Mouse (Mus musculus): ENCODE results near the gene Gm1979. TPM values are rescaled to one million over a fixed set of nuclear protein-coding genes. Genes with fewer than 3 reads are reported as not detected.
A peak's percentile ranks its signal among the peaks of the same experiment; 100 is the strongest.
"Not testable (repeated sequence)": the region's sequence is repeated elsewhere in the genome, so short reads cannot be mapped to it uniquely, and the experiment has no call there.

Gm1979 gene
- polyA plus RNA-seq (2016; fragmentation: Nextera tagmentation; extraction: Ambion mirVana): not detected in 2 replicates

- 85% methylated on average over 1 of the region's 2 CpGs for WGBS
- not testable (repeated sequence) for H3K4me1 ChIP-seq; H3K4me3 ChIP-seq; H3K27ac ChIP-seq; H3K9me3 ChIP-seq (replicated peaks); H3K36me3 ChIP-seq; DNase-seq (ENCODE audit: low spot score)
- H3K27me3 ChIP-seq (ENCODE audit: low read depth, poor library complexity, severe bottlenecking): peaks cover 21% of the 10 kb centered on the region
These were observed at the start of gene Gm1979 for GRCm38 (mm10) chr5:26004698-26005097. Gene Gm1979 (minus strand): TSS chr5:26004798.

- not testable (repeated sequence) for H3K4me3 ChIP-seq; H3K9me3 ChIP-seq (replicated peaks); H3K27ac ChIP-seq; H3K27me3 ChIP-seq (ENCODE audit: low read depth, poor library complexity, severe bottlenecking); H3K4me1 ChIP-seq; H3K36me3 ChIP-seq; DNase-seq (ENCODE audit: low spot score)
- 81% methylated on average over 2 of the region's 2 CpGs for WGBS
These were observed 34.9 kb upstream of the Gm1979 start, which contains the start of gene Speer4a for GRCm38 (mm10) chr5:26039458-26039857. Gene Speer4a (minus strand): TSS chr5:26039558.

GRCm38 (mm10) chr5:26022816-26023215 is 18.2 kb upstream of the Gm1979 start, which contains the start of gene Gm5862:
Gene Gm5862 (minus strand): TSS chr5:26022916.
- not testable (repeated sequence) for DNase-seq (ENCODE audit: low spot score); H3K27me3 ChIP-seq (ENCODE audit: low read depth, poor library complexity, severe bottlenecking); H3K27ac ChIP-seq; H3K36me3 ChIP-seq; H3K9me3 ChIP-seq (replicated peaks); H3K4me3 ChIP-seq; H3K4me1 ChIP-seq
- WGBS: no CpG with 5 or more reads among the region's 3 CpGs

GRCm38 (mm10) chr5:26007697-26008096 is 3.1 kb upstream of the Gm1979 start:
- H3K4me3 ChIP-seq; H3K4me1 ChIP-seq; H3K27ac ChIP-seq; H3K9me3 ChIP-seq (replicated peaks); H3K36me3 ChIP-seq; DNase-seq (ENCODE audit: low spot score): not testable (repeated sequence)
- H3K27me3 ChIP-seq (ENCODE audit: low read depth, poor library complexity, severe bottlenecking): peaks cover 21% of the 10 kb centered on the region
- WGBS: 70% methylated on average over 7 of the region's 7 CpGs

- Histone ChIP-seq H3K27me3 (ENCODE audit: low read depth, poor library complexity, severe bottlenecking) (peaks cover 21% of the 10 kb centered on the region), H3K4me3 (peak overlapping the region; percentile 41)
- not testable (repeated sequence) for H3K27ac ChIP-seq; H3K9me3 ChIP-seq (replicated peaks); H3K4me1 ChIP-seq; H3K36me3 ChIP-seq
- DNase-seq (ENCODE audit: low spot score): peak; percentile 62
- WGBS: 18% methylated on average over 45 of the region's 45 CpGs
These were observed 2.5 kb upstream of the Gm1979 start for GRCm38 (mm10) chr5:26006937-26007695.

GRCm38 (mm10) chr5:25988550-25988949 is 16.0 kb downstream of the Gm1979 start, which contains the start of gene Gm21698:
Gene Gm21698 (minus strand): TSS chr5:25988650.
- not testable (repeated sequence) for H3K4me3 ChIP-seq; H3K36me3 ChIP-seq; H3K27me3 ChIP-seq (ENCODE audit: low read depth, poor library complexity, severe bottlenecking); H3K27ac ChIP-seq; DNase-seq (ENCODE audit: low spot score); H3K9me3 ChIP-seq (replicated peaks); H3K4me1 ChIP-seq
- WGBS: no CpG with 5 or more reads among the region's 3 CpGs

- H3K4me3 ChIP-seq; H3K27ac ChIP-seq; H3K27me3 ChIP-seq (ENCODE audit: low read depth, poor library complexity, severe bottlenecking); H3K36me3 ChIP-seq; H3K4me1 ChIP-seq; H3K9me3 ChIP-seq (replicated peaks); DNase-seq (ENCODE audit: low spot score): not testable (repeated sequence)
- no CpG with 5 or more reads among the region's 2 CpGs for WGBS
These were observed 32.0 kb downstream of the Gm1979 start, which contains the start of gene Gm21680 for GRCm38 (mm10) chr5:25972563-25972962. Gene Gm21680 (minus strand): TSS chr5:25972663.

- peak overlapping the region; percentile 31; the same call in 1 of the 2 replicates for H3K4me3 ChIP-seq
- H3K36me3 ChIP-seq; DNase-seq (ENCODE audit: low spot score); H3K4me1 ChIP-seq; H3K9me3 ChIP-seq (replicated peaks); H3K27ac ChIP-seq: not testable (repeated sequence)
- 58% methylated on average over 17 of the region's 17 CpGs for whole genome bisulfite sequencing
- H3K27me3 ChIP-seq (ENCODE audit: low read depth, poor library complexity, severe bottlenecking): peaks cover 12% of the 10 kb centered on the region
These were observed 47.5 kb downstream of the Gm1979 start for GRCm38 (mm10) chr5:25957050-25957449.

GRCm38 (mm10) chr5:25956611-25957010 is 48.0 kb downstream of the Gm1979 start:
- peak; percentile 43 for DNase-seq (ENCODE audit: low spot score)
- H3K27ac ChIP-seq; H3K4me1 ChIP-seq; H3K9me3 ChIP-seq (replicated peaks); H3K36me3 ChIP-seq: not testable (repeated sequence)
- peak overlapping the region; percentile 31 for H3K4me3 ChIP-seq
- H3K27me3 ChIP-seq (ENCODE audit: low read depth, poor library complexity, severe bottlenecking): peaks cover 12% of the 10 kb centered on the region
- WGBS: 30% methylated on average over 32 of the region's 32 CpGs

- not testable (repeated sequence) for H3K4me1 ChIP-seq; DNase-seq (ENCODE audit: low spot score); H3K9me3 ChIP-seq (replicated peaks); H3K4me3 ChIP-seq; H3K36me3 ChIP-seq; H3K27ac ChIP-seq
- 79% methylated on average over 2 of the region's 2 CpGs for WGBS
- peaks cover 12% of the 10 kb centered on the region for H3K27me3 ChIP-seq (ENCODE audit: low read depth, poor library complexity, severe bottlenecking)
These were observed 50.3 kb downstream of the Gm1979 start, which contains the start of gene Gm21671 for GRCm38 (mm10) chr5:25954317-25954716. Gene Gm21671 (minus strand): TSS chr5:25954417.

Other genes with a start within 250 kb of the Gm1979 start
- gene Actr3b, start 244.8 kb downstream of the Gm1979 start, polyA plus RNA-seq (2016; fragmentation: Nextera tagmentation; extraction: Ambion mirVana): 2.8 and 3.4 TPM in 2 replicates
- gene Gm21663, start 62.4 kb downstream of the Gm1979 start, polyA plus RNA-seq (2016; fragmentation: Nextera tagmentation; extraction: Ambion mirVana): not detected in 2 replicates
- not detected in 2 replicates for gene Gm21671, start 50.4 kb downstream of the Gm1979 start, polyA plus RNA-seq (2016; fragmentation: Nextera tagmentation; extraction: Ambion mirVana)
- not detected in 2 replicates for gene Gm21680, start 32.1 kb downstream of the Gm1979 start, polyA plus RNA-seq (2016; fragmentation: Nextera tagmentation; extraction: Ambion mirVana)
- not detected in 2 replicates for gene Gm21698, start 16.1 kb downstream of the Gm1979 start, polyA plus RNA-seq (2016; fragmentation: Nextera tagmentation; extraction: Ambion mirVana)
- not detected in 2 replicates for gene Gm5862, start 18.1 kb upstream of the Gm1979 start, polyA plus RNA-seq (2016; fragmentation: Nextera tagmentation; extraction: Ambion mirVana)
- not detected in 2 replicates for gene Speer4a, start 34.8 kb upstream of the Gm1979 start, polyA plus RNA-seq (2016; fragmentation: Nextera tagmentation; extraction: Ambion mirVana)
- not detected in 2 replicates for gene Gm7347, start 53.8 kb upstream of the Gm1979 start, polyA plus RNA-seq (2016; fragmentation: Nextera tagmentation; extraction: Ambion mirVana)
- not detected in 2 replicates for gene Gm10471, start 84.5 kb upstream of the Gm1979 start, polyA plus RNA-seq (2016; fragmentation: Nextera tagmentation; extraction: Ambion mirVana)
- gene 5031410I06Rik, start 100.6 kb upstream of the Gm1979 start, polyA plus RNA-seq (2016; fragmentation: Nextera tagmentation; extraction: Ambion mirVana): not detected in 2 replicates
- gene Gm10220, start 116.6 kb upstream of the Gm1979 start, polyA plus RNA-seq (2016; fragmentation: Nextera tagmentation; extraction: Ambion mirVana): not detected in 2 replicates

All from limb, embryonic 10.5 days (tissue).